In genomic region chr7:133288236-133288635, GRCm38 (mm10) we compare ENCODE assay signal across 14 mouse cellular contexts.
A peak's percentile ranks its signal among the peaks of the same experiment; 100 is the strongest.
DNase-seq lines count a peak whose midpoint lies in the region.
"Had no signal": no experiment of that assay in that cellular context is flagged by ENCODE, and none has a peak within 500 bp of the region (broad histone marks: within the 10 kb centered on the region; RNA-seq: fewer than 3 reads in every experiment).

No protein-coding gene starts in this region.

- DNase-seq in left cerebral cortex, adult 18-20 months (ENCODE audit: low spot score in 2 of 2), result peak; percentile 35 to 42
- DNase-seq in left cerebral cortex, postnatal 10 days (ENCODE audit: extremely low spot score in 1 of 2, low spot score in 2 of 2), result no peak
- peak; percentile 72 to 77 for DNase-seq in cerebellum, postnatal 10 days
- DNase-seq in left cerebral cortex, adult 9 months (ENCODE audit: low spot score in 2 of 2), result peak; percentile 8 to 49
- peak; percentile 77 for DNase-seq in telencephalon, adult 2 months (ENCODE audit: low read depth, low spot score)
- DNase-seq in adipocyte (ENCODE audit: low spot score), result no peak
- DNase-seq in layer of hippocampus, postnatal 10 days (ENCODE audit: low spot score in 2 of 2), result no peak
- DNase-seq: adrenal gland, postnatal 10 days; kidney, adult 2 months; kidney, postnatal 4 days; layer of hippocampus, postnatal 36 days; liver, embryonic 13.5 days; lung, postnatal 10 days; thymus, postnatal 4 days had no signal

- intact Hi-C loops in left cerebral cortex, postnatal 10 days (cut with DNase I), result no loop called here

Comparison
In these comparisons a context has a peak if more than half of its experiments do, and no peak if none do; other contexts are left out.
1. DNase-seq: peak in left cerebral cortex, adult 18-20 months (2 of 2), cerebellum, postnatal 10 days (2 of 2), left cerebral cortex, adult 9 months (2 of 2) and telencephalon, adult 2 months (single experiment); none in left cerebral cortex, postnatal 10 days (0 of 2), adipocyte (single experiment) and layer of hippocampus, postnatal 10 days (0 of 2).